In the genomic region with DNA sequence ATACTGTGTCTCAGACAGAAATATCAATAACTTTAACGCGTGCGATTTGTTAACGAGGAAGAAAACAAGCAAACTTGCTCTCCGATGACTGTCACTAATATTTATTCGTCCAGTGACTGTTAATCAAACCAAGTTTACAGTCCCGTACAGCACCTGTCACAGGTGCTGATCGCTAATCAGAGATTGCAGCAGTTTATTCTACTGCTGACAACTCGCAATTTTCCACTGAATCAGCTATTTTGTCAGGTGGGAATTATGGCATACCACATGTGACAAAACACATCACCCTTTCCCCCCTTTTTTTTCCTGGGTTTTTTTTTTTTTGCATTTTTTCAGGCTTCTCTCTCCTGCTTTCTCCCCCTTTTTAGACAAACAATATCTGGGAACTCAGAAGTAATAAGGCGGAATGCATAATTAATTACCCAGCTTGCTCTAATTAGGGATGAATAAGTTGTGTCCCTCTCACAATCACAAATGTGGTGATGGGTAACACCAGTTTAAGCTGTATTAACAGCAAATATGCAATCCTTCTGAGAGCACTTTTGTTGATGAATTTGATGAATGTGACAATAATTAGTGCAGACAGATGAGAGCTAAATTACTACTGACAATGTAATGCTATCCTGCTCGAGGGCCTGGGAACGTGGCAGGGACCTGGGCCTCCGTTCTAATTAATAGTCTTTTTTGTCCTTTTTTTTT, we compare ENCODE assay signal across 18 mouse cellular contexts.
DNase-seq lines count a peak whose midpoint lies in the region; ATAC-seq and TF ChIP-seq lines count a peak whose summit lies in the region.
"Had no signal": no experiment of that assay in that cellular context is flagged by ENCODE, and none has a peak within 500 bp of the region (broad histone marks: within the 10 kb centered on the region; RNA-seq: fewer than 3 reads in every experiment).

No protein-coding gene starts in this region.

- H3K36me3 ChIP-seq in ES-E14 (ENCODE audit: control insufficient read depth, insufficient read depth, low read length, poor library complexity, severe bottlenecking) = no peaks in the 10 kb centered on the region
- H3K36me3 ChIP-seq in forebrain, embryonic 13.5 days (ENCODE audit: poor library complexity, severe bottlenecking) = no peaks in the 10 kb centered on the region
- no peaks in the 10 kb centered on the region for H3K36me3 ChIP-seq in midbrain, embryonic 15.5 days (replicated peaks)
- no peaks in the 10 kb centered on the region for H3K36me3 ChIP-seq in kidney, embryonic 16.5 days (ENCODE audit: insufficient read depth, low read length)
- H3K36me3 ChIP-seq: heart, embryonic 15.5 days; liver, embryonic 13.5 days had no signal

- intact Hi-C loops in heart, postnatal 10 days (cut with DNase I) = no loop called here

- H3K4me1 ChIP-seq in ES-E14 (ENCODE audit: control insufficient read depth in 2 of 2, insufficient read depth in 2 of 2, low read length in 2 of 2, poor library complexity in 1 of 2) = no peaks in the 10 kb centered on the region
- peaks cover 38% of the 10 kb centered on the region for H3K4me1 ChIP-seq in forebrain, embryonic 13.5 days
- peaks cover 10% of the 10 kb centered on the region; the same call in 1 of the 2 replicates for H3K4me1 ChIP-seq in midbrain, embryonic 15.5 days
- H3K4me1 ChIP-seq in kidney, embryonic 16.5 days (ENCODE audit: insufficient read depth, low read length) = no peaks in the 10 kb centered on the region
- H3K4me1 ChIP-seq: heart, embryonic 15.5 days; liver, embryonic 13.5 days; megakaryocyte, embryonic 14.5 days had no signal

- in situ Hi-C loops in ES-E14 (cut with MboI; ENCODE audit: low sequenced_read_pairs in 2 of 2, unreplicated experiment in 2 of 2) = no loop called here

- no peaks in the 10 kb centered on the region for H3K9me3 ChIP-seq in ES-E14 (ENCODE audit: control insufficient read depth, insufficient read depth, low read depth, low read length)
- no peaks in the 10 kb centered on the region; the same call in 1 of the 2 replicates for H3K9me3 ChIP-seq in forebrain, embryonic 13.5 days (replicated peaks)
- no peaks in the 10 kb centered on the region for H3K9me3 ChIP-seq in midbrain, embryonic 15.5 days
- no peaks in the 10 kb centered on the region for H3K9me3 ChIP-seq in kidney, embryonic 16.5 days (ENCODE audit: low read length)
- H3K9me3 ChIP-seq: heart, embryonic 15.5 days; liver, embryonic 13.5 days had no signal

- H3K27me3 ChIP-seq in forebrain, embryonic 13.5 days = peaks cover 24% of the 10 kb centered on the region
- H3K27me3 ChIP-seq in midbrain, embryonic 15.5 days (replicated peaks) = 0 out of 2 replicates have a peak, but pooled peaks cover 5% of the 10 kb centered on the region
- no peaks in the 10 kb centered on the region for H3K27me3 ChIP-seq in kidney, embryonic 16.5 days (ENCODE audit: insufficient read depth, low read length)
- H3K27me3 ChIP-seq: CH12.LX; heart, embryonic 15.5 days; liver, embryonic 13.5 days; megakaryocyte, embryonic 14.5 days had no signal

- no peak overlapping the region for H3K9ac ChIP-seq in ES-E14 (ENCODE audit: insufficient read depth, low read depth, low read length, poor library complexity, severe bottlenecking)
- no peak overlapping the region for H3K9ac ChIP-seq in forebrain, embryonic 13.5 days
- no peak overlapping the region for H3K9ac ChIP-seq in midbrain, embryonic 15.5 days
- H3K9ac ChIP-seq in kidney, embryonic 16.5 days (replicated peaks; ENCODE audit: low read length) = no peak overlapping the region
- H3K9ac ChIP-seq: heart, embryonic 15.5 days; liver, embryonic 13.5 days had no signal

- peak; percentile 38 for DNase-seq in embryo, embryonic 10.5 days (ENCODE audit: low spot score)
- no peak for DNase-seq in embryo, embryonic 11 days
- no peak for DNase-seq in ES-E14 (ENCODE audit: low read depth, low spot score)
- no peak for DNase-seq in heart, postnatal 10 days
- no peak for DNase-seq in spleen, postnatal 10 days (ENCODE audit: low spot score in 2 of 2)
- DNase-seq: cerebellum, adult 2 months; kidney, adult 9 months; left cerebral cortex, postnatal 4 days; liver, embryonic 13.5 days; thymus, postnatal 14 days had no signal

- H3K4me2 ChIP-seq in forebrain, embryonic 13.5 days = peak overlapping the region; percentile 32; the same call in 1 of the 2 replicates
- H3K4me2 ChIP-seq in midbrain, embryonic 15.5 days = no peak overlapping the region
- H3K4me2 ChIP-seq in kidney, embryonic 16.5 days (replicated peaks; ENCODE audit: low read depth, low read length) = no peak overlapping the region
- H3K4me2 ChIP-seq: heart, embryonic 15.5 days; liver, embryonic 13.5 days had no signal

- ATAC-seq in forebrain, embryonic 13.5 days = peak; percentile 93
- peak; percentile 63; the same call in 1 of the 2 replicates for ATAC-seq in midbrain, embryonic 15.5 days (replicated peaks)
- ATAC-seq in kidney, embryonic 16.5 days (ENCODE audit: low FRiP score, low TSS enrichment) = no peak
- ATAC-seq: inflammation-experienced regulatory T-cells, adult 6 months; Patski had no signal

- no peak overlapping the region for H3K4me3 ChIP-seq in ES-E14 (ENCODE audit: insufficient read depth in 1 of 2, low read depth in 1 of 2, low read length in 2 of 2, poor library complexity in 1 of 2, severe bottlenecking in 1 of 2)
- H3K4me3 ChIP-seq in forebrain, embryonic 13.5 days = no peak overlapping the region
- no peak overlapping the region for H3K4me3 ChIP-seq in midbrain, embryonic 15.5 days
- H3K4me3 ChIP-seq in kidney, embryonic 16.5 days (ENCODE audit: low read length) = no peak overlapping the region
- H3K4me3 ChIP-seq: heart, embryonic 15.5 days; liver, embryonic 13.5 days; megakaryocyte, embryonic 14.5 days had no signal

- H3K27ac ChIP-seq in ES-E14 (ENCODE audit: insufficient read depth, low read depth, low read length, poor library complexity, severe bottlenecking) = no peak overlapping the region
- no peak overlapping the region for H3K27ac ChIP-seq in forebrain, embryonic 13.5 days
- no peak overlapping the region for H3K27ac ChIP-seq in midbrain, embryonic 15.5 days
- no peak overlapping the region for H3K27ac ChIP-seq in kidney, embryonic 16.5 days (ENCODE audit: low read length)
- H3K27ac ChIP-seq: heart, embryonic 15.5 days; liver, embryonic 13.5 days had no signal

- WGBS in forebrain, embryonic 13.5 days = 16% methylated on average over 13 of the region's 13 CpGs
- 48% methylated on average over 13 of the region's 13 CpGs for WGBS in midbrain, embryonic 15.5 days
- whole genome bisulfite sequencing in kidney, embryonic 16.5 days = 35% methylated on average over 13 of the region's 13 CpGs

TF ChIP-seq in ES-E14, 5 proteins besides CTCF, POLR2A, EP300 and RAD21:
- TF ChIP-seq ZC3H11A (IDR thresholded peaks at IDR 0.05; ENCODE audit: borderline replicate concordance, low read depth, low read length) = no peak
- no peak for TF ChIP-seq HCFC1 (IDR thresholded peaks at IDR 0.05; ENCODE audit: borderline replicate concordance, insufficient read depth, low read length)
- 0 out of 2 replicates have a peak, but pooled peaks have one; percentile 25 for TF ChIP-seq MAFK (IDR thresholded peaks at IDR 0.05; ENCODE audit: insufficient read depth, low read depth, low read length)
- TF ChIP-seq CHD2 (IDR thresholded peaks at IDR 0.05; ENCODE audit: low read depth, low read length) = no peak
- TF ChIP-seq ZNF384 (IDR thresholded peaks at IDR 0.05; ENCODE audit: low read depth, low read length) = no peak
